Mouse (Mus musculus): ENCODE data around the gene Shroom3. TPM values are rescaled to one million over a fixed set of nuclear protein-coding genes. Genes with fewer than 3 reads are reported as not detected.

Shroom3 gene
- total RNA-seq, 2 experiments from 2014 or later, result not detected

GRCm38 (mm10) chr5:92745390-92746253 is 62.4 kb downstream of the Shroom3 start:
- no peak for ATAC-seq (ENCODE audit: poor library complexity, severe bottlenecking)

- no peak for ATAC-seq (ENCODE audit: poor library complexity, severe bottlenecking)
These were observed 68.3 kb downstream of the Shroom3 start for GRCm38 (mm10) chr5:92751488-92751887.

DNA sequence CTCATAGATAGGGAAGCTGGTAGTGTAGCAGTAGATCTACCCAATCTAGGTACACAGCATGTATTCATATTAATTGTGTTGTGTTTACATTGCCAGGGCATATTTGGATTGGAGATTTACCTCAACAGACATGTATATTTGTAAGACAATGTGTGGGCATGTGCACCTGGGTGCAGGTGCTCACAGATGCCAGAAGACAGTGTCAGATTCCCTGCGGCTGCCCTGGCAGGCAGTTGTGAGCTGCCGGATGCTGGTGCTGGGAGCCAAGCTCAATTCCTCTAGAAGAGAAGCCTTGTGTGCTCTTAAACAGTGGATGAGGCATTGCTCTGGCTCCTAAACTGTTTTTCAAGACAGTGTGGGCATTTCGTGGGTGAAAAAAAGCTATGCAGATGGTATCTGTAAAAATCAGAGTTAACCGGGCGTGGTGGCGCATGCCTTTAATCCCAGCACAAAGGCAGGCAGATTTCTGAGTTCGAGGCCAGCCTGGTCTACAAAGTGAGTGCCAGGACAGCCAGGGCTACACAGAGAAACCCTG is 72.1 kb downstream of the Shroom3 start:
- ATAC-seq (ENCODE audit: poor library complexity, severe bottlenecking), result no peak

DNA sequence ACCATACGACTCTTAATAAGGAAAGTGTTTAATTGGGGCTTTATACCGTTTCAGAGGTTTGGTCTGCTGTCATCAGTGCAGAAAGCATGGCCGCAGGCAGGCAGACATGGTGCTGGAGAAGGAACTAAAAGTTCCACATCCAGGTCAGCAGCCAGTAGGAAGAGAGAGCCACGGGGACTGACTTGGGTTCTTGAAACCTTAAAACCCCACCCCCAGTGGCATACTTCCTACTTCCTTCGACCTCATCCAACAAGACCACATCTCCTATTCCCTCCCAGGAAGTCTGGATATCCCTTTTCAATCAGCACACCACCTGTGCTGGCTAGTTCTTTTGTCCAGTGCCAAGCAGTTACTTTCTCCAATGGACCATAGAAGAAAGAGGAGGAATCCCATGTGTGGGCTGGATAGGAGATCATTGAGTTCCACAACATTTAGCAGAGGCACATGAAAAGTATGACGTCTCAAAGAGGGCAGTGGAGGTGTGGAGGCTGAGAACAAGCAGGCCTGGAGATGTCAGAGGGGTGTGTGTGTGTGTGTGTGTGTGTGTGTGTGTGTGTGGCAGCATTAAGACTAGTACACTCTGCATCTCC is 76.0 kb downstream of the Shroom3 start:
- ATAC-seq (ENCODE audit: poor library complexity, severe bottlenecking), result no peak

- no peak for ATAC-seq (ENCODE audit: poor library complexity, severe bottlenecking)
These were observed 77.3 kb downstream of the Shroom3 start for GRCm38 (mm10) chr5:92760542-92760941.

- no peak for ATAC-seq (ENCODE audit: poor library complexity, severe bottlenecking)
These were observed 78.5 kb downstream of the Shroom3 start for GRCm38 (mm10) chr5:92761615-92762353.

GRCm38 (mm10) chr5:92762425-92762824 is 79.2 kb downstream of the Shroom3 start:
- ATAC-seq (ENCODE audit: poor library complexity, severe bottlenecking), result no peak

DNA sequence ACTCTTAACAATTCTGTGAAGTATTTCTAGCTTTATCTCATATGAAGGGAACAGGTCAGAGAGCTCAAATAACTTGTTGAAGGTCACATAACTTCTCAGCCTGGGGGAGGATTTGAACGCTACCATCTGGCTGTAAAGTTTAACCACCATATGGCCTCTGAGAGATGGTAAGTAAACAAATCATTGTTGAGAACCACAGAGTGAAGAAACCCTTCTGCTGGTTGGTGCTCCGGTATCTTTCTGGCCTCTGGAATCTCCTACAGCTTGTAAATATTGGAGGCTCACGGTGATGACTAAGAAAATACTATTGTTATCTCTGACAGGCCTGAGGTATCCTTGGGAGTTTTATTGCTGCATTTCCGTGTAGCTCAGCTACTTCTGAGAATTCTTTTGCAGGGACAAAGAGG is 80.3 kb downstream of the Shroom3 start:
- no peak for ATAC-seq (ENCODE audit: poor library complexity, severe bottlenecking)

- ATAC-seq (ENCODE audit: poor library complexity, severe bottlenecking), result no peak
These were observed 83.1 kb downstream of the Shroom3 start for GRCm38 (mm10) chr5:92766301-92766700.

DNA sequence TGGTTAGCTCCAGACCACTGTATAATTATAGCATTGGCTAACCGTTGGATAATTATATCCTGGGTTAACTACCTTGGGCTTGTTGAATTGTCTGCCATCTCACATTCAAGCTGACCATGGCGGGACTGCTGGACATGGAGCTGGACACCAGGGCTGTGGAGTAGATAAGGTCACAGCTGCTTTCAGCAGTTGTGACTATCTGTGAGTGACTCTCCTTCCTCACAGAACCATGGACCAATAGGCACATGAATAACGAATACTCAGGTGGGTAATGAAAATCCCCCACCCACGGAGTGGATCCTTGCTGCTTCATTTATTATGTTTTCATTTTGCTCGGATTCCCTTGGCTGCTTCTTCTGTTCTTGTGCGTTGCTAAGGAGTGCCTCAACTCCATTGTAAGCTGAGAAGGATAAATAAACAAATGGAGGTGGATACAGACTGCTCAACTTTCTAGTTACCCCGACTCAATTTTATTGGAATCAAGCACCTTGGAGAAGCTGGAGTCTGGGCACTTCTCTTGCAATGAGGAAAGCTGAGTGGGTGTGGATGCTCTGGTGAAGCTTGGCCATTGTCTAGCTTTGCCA is 84.1 kb downstream of the Shroom3 start:
- ATAC-seq (ENCODE audit: poor library complexity, severe bottlenecking), result no peak

GRCm38 (mm10) chr5:92767857-92768291 is 84.6 kb downstream of the Shroom3 start:
- ATAC-seq (ENCODE audit: poor library complexity, severe bottlenecking), result no peak

DNA sequence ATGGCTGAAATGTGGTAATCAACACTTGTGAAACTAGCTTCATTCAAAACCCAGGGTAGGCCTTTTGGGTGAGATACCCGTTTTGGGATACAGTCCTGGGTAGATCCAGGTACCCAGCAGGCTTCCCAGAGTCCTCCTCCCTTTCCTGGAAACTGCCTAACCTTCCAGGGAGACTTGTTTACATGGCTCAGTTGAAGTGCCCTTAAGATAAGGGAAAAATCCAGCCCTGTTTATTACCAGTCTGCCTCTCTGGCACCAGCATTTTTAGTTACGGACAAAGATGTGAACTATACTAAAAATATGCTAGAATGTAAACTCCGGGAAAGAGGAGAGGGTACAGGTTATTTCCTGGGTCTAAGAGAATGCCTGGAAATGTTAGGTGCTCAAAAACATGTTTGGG is 90.6 kb downstream of the Shroom3 start:
- ATAC-seq (ENCODE audit: poor library complexity, severe bottlenecking), result no peak

GRCm38 (mm10) chr5:92774419-92774818 is 91.2 kb downstream of the Shroom3 start:
- ATAC-seq (ENCODE audit: poor library complexity, severe bottlenecking), result no peak

- ATAC-seq (ENCODE audit: poor library complexity, severe bottlenecking), result no peak
These were observed 91.7 kb downstream of the Shroom3 start for GRCm38 (mm10) chr5:92774893-92775292.

DNA sequence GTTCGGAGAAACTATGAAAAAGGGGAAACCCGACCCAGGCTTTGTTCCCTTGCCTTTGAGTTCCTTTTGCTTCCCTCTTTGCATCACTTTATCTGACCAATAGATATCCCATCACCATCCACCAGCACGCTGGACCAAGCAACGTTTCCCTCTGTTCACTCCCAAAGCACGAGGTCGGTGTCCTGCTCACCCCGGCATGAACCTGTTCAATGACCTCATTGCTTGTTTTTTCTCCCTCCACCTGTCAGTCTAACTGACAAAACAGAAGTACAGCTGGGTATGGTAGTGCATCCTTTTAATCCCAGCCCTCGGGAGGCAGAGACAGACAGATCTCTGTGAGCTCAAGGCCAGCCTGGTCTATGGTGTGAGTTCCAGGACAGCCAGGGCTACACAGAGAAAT is 95.2 kb downstream of the Shroom3 start:
- no peak for ATAC-seq (ENCODE audit: poor library complexity, severe bottlenecking)

GRCm38 (mm10) chr5:92781082-92781481 is 97.8 kb downstream of the Shroom3 start:
- ATAC-seq (ENCODE audit: poor library complexity, severe bottlenecking), result no peak

- ATAC-seq (ENCODE audit: poor library complexity, severe bottlenecking), result no peak
These were observed 101.0 kb downstream of the Shroom3 start for GRCm38 (mm10) chr5:92784037-92784860.

DNA sequence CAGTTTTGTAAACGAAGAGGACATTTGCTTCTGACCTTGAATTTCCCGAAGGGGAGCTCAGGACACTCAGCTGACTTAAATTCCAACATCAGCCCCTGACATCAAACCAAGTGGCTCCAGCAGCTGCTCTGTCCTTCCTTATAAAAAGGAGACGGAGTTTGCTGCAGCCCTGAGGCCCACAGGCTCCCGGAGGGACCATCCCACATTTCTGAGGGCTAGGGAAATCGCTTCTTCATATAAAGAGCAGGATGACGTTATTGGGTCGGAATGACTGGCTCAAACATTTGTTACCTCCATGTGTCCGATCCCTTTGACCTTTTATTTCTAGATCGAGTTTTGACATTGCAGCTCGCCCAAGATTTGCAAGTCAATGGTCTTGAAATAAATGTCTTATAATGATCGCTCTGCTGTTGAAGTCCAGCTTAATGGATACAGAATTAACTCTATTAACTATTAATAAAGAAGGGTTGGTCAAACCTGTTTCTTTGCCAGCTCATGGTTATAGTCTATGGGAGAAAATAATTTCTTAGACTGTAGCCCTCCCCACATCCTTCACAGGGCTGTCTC is 102.7 kb downstream of the Shroom3 start:
- no peak for ATAC-seq (ENCODE audit: poor library complexity, severe bottlenecking)

- ATAC-seq (ENCODE audit: poor library complexity, severe bottlenecking), result no peak
These were observed 105.8 kb downstream of the Shroom3 start for GRCm38 (mm10) chr5:92788990-92789389.

All from megakaryocyte, adult 5-6 weeks (primary cell).